Mouse (Mus musculus) c-Kit-positive CD71-positive TER-119-negative erythroid progenitor cells, embryonic 14.5 days (primary cell): ENCODE data around the gene Tubgcp2.
A peak's percentile ranks its signal among the peaks of the same experiment; 100 is the strongest.

Source experiments
- DNase-seq: peaks from one replicate; pipeline ENCODE4 v3.0.0-alpha.2; 2013; ENCODE audit warnings: low read depth

The Tubgcp2 gene

DNA sequence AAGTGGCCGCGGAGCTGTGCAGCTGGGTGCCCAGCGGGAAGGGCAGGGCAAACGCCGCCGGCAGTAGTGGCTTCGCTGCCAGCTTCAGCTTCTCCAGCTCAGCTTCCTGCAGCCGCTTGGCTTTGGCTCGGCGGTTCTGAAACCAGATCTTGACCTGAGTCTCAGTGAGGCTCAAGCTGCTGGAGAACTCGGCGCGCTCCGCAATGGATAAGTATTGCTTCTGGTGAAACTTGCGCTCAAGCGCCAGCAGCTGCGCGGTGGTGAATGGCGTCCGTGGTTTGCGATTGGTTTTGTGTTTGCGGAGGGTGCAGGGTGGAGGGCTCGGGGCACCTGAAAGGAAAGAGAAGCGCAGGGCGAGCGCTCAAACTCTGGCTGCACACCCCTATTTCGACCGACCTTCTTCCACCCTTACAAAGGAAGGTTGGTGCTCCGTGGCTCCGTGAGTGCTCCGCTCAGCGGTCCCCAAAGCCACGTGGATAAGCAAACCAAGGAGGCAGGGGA, 11.4 kb upstream of the Tubgcp2 start:
- no peak for DNase-seq

DNA sequence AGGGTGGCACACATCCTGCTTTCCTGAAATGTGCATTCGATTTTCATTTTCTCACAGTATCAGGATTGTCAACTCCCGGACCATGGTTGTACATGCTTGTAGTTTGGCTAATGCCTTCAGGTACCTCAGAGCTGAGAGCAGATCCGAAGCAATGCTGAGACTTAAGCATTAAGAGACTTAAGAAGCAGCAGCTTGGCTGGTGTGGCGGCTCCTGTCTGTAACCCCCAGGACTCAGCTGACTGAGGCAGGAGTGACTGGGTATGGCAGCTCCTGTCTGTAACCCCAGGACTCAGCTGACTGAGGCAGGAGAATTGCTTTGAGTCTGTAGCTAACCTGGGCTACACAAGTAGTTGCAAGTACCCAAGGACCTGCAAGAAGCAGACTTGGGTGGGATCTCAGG, 9.1 kb upstream of the Tubgcp2 start:
- no peak for DNase-seq

DNA sequence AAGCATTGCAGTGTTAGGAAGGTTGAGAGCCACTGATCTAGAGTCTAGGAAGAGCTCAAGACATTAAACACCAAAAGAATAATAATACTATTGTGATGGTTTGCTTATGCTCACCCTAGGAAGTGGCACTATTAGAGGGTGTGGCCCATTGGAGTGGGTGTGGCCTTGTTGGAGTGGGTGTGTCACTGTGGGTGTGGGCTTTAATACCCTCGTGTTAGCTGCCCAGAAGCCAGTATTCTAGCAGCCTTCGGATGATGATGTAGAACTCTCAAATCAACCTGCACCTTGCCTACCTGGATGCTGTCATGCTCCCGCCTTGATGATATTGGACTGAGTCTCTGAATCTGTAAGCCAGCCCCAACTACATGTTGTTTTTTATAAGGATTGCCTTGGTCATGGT, 6.3 kb upstream of the Tubgcp2 start:
- DNase-seq: no peak

DNA sequence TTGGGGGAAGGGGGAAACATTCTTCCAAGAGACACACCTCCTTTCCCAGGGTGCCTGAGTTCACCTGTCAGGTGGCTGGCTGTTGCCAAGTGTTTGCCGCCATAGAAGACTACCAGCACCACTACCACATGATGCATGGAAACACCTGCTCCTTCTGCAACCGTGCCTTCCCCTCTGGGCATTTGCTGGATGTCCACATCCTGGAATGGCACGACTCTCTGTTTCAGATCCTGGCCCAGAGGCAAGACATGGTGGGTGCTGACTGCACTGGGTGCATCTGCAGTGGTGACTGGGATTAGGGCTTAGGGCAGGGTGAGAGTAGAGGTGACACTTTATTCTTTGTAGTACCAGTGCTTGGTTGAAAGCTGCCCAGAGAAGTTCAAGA, 694 bp upstream of the Tubgcp2 start:
- no peak for DNase-seq

DNA sequence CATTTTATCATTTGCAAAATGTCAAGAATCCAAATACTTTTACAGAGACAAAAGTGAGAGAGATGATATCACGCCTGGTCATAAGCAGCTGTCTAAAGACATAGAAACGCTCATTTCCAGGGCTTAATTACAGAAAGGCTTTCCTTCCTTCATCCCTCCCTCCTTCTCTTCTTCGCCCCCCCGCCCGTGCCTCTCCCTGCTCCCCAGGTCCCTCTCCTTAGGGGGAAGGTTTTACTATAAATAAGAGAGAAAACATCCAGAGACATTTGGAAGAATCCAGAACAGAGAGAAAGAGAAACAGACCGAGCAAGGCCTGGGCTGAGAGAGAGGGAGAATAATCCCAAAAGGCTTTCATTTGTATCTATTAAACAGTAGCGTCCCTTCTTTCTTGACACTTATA, 1.0 kb downstream of the Tubgcp2 start:
- no peak for DNase-seq

DNA sequence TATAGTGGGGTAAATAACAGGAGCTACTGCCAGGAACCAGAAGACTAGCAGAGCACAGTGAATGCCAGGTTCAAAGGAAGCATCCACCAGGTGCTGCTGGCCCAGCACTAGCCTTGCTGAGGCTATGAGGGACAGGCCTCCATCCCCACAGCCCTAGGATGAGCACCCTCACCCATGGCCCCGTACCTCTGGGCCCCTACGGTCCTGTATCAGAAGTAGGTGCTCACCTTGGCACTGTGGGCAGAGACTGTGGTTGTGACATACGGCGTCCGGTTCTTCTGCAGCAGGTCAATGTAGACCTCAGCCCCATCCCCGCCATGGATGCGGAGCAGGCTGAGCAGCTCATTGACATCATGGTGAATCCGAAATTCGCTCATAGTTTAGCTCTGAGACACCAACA, 3.1 kb downstream of the Tubgcp2 start:
- DNase-seq: no peak

DNA sequence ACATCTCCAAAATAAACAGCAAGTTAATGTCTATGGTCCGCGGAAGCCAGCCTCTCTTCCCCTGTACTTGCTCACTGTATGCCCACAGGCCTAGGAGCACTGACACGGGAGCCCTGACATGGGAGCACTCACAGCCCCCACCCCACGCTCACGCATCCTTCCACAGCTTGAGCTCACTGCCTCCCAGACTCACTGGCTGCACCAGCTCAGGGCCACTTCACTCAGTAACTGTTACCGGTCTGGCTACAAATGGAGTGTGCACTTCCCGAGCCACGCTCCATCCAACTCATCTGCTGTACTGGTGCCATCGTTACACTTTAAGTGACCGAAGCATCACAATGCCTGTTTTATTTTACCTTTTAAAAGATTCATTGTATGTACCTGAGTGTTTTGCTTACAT, 4.1 kb downstream of the Tubgcp2 start:
- no peak for DNase-seq

DNA sequence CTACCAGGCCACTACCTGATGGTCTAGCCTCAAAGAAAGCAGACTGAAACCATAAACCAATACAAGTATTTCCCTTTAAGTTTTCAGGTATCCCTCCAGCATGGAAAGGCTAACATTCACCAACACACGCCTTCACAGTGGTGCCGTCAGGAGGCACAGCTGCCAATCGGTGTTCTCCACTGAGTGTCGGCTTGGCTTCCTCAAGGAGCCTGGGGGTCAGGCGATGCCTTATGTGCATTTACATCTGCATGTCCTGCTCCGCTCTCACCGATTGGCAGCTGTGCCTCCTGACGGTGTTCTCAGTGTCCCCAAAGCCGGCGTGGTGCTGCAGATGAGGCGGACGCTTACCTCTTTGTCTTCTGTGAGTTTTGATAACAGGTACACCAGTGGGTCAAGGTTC, 4.7 kb downstream of the Tubgcp2 start:
- no peak for DNase-seq

DNA sequence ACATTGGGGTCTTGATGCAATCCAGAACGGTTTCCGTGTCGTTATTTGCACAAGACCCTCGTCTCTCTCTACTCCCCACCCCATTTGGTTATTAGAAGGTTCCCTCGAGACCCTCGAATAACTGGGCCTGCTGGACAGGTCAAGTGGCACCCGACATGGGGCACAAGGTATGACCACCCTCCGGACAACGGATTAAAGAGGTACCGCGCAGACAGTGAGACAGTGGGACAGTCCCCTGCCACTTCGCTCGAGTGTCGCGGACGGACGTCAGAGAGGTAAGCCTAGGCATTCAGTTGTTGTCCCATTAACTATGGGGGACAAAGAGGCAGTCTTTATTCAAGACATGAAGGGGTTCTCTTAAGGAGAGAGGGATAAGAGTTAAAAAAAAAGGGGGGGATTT, 25.1 kb downstream of the Tubgcp2 start:
- DNase-seq: no peak

DNA sequence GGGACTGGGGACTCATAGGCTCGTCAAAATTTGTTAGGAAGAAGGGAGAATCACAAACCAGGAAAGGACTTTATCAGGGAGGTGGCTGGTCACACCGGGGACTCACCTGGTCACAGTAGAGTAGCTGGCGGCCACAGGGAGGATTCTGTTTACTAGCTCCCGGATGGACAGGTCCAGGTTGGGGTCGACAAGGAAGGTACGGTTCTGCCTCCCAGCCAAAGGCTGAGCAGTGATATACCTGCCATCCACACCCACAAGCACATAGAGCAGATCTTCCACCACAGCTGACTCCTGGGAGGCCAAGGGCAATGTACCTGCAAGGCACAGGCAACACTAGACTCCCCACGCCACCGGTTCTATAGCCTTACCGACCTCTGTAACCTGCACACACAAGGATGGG, 28.7 kb downstream of the Tubgcp2 start:
- DNase-seq: no peak

DNA sequence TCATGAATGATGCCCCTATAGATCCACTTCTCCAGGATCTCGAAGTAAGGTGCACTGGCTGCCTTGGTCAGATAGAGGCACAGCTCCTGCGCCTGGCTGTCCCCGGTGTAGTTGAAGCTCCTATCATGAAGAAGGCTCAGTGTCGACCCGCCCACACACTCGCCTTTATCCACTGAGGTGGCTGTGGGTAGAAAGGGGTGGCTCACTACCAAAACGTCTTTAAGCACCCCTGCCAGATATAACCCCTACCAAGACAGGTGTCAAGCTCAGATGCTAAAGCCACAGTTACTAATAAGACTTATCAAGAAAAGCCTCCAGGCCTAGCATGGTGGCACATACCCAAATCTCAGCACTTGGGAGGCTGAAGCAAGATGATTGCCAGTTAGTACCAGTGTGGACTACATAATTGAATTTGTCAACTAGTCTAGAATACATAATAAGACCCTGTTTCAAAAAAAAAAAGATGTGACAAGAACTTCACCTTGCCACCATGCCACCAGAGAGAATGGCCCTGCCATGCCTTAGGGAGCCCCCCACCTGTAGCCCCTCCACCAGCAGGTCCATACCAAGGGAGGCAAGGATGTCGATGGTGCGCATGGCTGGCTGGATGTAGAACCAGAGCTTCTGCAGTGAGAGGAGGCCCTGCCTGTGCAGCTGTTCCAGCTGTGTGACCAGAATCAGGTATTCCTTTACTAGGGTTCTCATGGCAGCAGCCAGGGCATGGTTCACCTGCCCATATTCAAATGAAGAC, 29.4 kb downstream of the Tubgcp2 start:
- DNase-seq: no peak

DNA sequence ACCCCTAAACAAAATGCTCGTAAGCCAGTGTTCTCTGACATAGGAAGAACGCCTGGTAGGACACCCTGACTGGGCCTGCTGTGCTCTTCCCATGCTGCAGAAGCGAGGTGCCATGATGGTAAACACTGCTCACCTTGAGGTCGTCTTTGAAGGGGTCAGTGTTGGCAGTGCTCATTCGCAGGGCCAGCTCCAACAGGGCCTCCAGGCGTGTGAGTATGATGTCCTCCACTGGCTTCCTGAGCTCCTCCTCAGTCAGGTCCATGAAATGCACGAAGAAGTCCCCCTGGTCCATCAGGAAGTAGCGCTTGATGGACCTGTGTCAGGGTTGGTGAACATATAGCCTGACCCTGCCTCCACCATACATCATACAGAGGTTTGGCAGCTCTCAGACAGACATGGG, 31.8 kb downstream of the Tubgcp2 start:
- no peak for DNase-seq

DNA sequence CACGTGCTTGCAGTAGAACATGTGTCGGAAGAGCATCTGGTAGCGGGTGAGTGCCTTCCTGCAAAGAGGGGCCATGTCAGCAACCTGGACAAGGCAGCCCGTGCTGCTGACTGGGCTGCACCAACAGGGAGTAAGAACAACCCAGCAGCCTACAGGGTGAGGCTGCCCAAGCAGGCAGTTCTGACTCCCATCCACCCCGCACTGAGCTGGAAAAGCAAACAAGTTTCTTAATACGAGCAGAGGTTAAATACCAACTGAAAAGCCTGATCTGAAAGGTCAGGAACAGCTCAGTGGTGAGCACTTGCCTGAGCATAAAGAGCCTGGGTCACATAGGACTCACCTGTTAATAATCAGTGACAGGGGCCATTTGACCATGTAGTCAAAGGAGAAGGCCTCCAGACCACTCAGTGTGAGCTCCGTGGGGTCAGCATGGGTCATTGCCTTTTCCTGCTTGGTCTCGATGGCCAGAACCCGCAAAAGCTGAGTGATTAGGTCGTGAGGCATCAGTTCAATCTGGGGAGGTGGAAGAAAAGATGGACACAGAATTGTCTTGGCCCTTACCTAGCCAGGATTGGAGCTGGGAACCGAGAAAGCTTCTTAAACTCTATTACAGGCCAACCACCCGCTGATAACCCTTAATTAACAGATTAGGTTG, 35.3 kb downstream of the Tubgcp2 start:
- DNase-seq: no peak

DNA sequence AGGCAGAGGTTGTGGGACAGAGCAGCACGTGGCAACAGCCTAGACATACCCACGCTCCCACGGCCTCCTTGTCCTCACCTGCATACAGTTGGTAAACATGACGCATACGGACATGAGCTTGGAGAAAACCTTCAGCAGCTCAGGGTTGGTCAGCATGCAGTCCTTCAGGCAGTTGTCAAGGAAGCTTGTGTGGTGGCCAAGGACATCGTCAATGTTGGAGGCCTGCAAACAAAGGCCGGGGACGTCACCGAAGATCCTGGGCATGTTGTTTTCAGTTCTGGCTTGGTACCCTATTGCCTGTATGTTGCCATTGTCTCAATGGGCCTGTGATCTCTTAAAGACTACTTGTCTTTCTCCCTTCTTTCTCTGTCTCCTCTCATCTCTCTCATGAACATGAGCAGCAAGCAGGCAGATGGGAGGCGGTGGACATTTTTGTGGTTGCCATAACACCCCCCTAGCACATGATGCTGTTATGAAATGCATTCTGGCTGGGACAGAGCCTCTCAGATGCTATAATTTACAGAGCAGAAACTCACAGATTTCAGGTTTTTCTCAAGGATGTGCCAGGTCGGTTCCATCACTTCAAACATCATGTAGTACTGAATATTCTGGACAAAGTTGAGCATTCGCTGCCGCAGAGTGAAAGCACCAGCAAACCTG, 37.6 kb downstream of the Tubgcp2 start:
- no peak for DNase-seq

DNA sequence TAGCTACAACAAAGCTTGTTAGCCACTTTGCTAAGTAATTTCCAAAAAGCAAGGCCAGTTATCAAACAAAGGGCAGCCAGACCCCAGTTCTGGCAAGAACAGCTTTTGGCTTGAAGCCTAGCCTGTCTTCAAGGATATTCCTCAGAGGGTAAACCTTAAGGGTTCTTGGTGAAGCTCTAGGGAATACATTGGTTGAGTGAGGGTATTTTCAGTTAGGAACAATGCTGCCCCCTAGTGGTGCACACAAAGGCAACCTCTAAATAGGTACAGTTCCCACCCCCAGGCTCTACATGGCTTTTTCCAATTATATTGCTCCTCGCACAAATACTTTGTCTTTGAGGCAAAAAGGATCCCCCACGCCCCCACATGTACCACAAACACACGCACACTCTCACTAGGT, 41.8 kb downstream of the Tubgcp2 start:
- DNase-seq: peak; percentile 56

DNA sequence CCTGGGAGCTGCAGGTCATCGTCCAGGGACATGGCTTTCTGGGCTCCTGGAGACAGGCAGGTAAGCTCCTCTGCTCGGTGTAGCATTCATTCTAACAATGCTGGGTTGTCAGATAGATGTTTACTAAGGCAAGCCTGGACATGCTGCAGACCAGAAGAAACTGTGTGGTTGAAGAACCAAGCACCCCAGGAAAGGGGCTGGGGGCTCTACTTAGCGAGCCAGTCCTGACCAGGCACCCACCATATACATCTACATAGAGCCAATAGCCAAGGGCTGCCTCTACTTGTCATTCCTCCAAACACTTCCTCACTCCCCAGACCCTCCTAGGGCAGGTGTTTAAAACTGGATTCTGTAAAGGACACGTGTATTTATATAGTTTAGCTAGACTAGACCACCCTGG, 42.3 kb downstream of the Tubgcp2 start:
- DNase-seq: no peak

DNA sequence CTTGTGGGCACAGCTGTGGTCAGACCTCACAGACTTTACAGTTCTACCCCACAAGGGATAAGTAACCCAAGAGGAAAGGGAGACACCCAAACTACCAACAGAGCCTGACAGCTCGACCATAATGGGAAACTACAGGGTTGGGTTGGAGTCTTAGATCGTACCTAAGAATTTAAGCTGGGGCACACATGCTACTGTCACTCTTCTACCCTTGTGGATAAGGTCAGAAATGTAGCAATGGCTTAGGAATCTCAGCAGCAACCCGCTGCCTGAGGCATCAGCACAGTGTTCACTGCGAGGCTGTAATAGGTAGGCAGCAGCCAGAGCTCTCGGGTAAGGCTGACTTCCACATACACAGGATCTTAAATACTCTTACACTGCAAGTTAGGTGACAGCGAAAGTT, 42.9 kb downstream of the Tubgcp2 start:
- no peak for DNase-seq

DNA sequence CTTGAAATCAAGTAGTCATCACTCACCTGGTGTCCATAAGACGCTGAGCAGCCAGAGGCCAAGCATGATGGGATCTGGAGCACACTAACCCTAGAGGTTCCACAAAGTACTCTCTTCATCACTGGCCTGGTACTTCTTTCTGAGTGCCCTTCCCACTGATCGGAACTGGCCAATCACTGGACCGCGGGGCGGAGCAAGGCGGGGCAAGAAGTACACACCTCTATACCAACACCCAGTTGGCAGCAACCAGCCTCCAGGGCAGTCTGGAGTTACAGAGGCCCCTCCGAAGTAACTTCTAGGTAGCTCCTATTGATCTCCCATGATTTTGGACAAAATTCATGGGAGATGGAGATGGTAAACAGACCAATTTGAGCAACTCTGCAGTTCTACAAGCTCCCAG, 44.1 kb downstream of the Tubgcp2 start, which contains the start of gene Adam8:
Adam8 (minus strand) TSS at position 157 of the 400 bp plus-strand sequence.
- peak; percentile 44 for DNase-seq

DNA sequence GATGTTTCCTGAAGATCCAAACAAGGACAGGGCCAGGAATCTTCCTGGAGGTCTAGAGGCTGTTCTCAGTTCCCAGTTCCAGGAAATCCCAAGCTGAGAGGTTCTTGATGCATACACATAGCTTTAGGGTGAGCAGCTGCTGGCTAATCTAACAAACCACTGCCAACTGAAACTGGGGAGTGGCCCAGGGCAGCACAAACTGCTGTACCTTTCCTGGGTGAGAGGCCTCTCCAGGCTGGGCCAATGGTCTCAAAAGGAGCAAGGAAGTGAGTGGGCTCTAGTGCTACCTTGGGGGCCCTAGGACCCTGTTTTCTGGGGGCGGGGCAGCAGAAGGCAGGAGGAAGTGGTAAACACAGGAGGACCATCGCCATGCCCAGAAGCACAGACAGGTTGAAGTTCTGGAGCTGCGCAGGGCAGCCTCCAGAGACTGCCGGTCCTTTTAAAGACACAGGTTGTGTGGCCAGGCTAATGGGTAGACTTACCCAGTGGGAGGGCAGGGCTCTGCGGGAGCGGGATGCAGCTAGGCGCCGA, 45.5 kb downstream of the Tubgcp2 start:
- no peak for DNase-seq

DNA sequence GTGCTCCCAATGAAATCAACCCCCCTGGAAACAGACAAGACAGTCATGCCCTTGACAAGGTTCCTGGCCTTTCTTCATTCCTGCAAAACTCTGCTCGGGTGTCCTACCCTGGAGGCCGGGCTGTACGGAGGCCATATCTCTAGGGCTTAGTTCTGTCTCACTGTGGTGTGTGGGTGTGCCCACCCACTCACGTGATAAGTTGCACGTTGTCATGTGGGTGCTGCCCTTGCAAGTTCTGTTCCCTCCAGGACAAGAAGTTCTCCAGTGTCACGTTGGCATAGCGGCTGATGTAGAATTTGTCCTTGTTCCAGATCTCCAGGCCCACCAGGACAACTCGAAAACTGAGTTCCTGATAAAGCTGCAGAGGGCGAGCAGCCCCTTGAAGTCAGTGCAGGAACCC, 48.2 kb downstream of the Tubgcp2 start:
- no peak for DNase-seq

DNA sequence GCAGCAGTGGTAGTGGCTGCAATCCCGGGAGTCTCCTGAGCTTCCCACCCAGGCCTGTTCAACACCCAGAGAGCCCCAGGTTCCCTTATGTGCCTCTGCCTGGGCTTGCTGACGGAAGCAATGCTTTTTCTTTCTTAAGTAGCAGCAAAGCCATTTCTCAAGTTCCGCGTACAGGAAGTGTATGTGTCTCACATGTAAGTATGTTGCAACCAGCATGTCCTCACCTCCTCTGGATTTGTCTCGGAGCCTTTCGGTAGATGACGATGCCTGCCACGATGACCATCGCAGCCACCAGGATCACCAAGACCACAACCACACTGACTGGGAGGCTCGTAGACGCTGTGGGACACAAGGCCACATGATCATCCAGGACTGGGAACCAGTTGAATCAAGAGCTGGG, 52.0 kb downstream of the Tubgcp2 start:
- DNase-seq: no peak

DNA sequence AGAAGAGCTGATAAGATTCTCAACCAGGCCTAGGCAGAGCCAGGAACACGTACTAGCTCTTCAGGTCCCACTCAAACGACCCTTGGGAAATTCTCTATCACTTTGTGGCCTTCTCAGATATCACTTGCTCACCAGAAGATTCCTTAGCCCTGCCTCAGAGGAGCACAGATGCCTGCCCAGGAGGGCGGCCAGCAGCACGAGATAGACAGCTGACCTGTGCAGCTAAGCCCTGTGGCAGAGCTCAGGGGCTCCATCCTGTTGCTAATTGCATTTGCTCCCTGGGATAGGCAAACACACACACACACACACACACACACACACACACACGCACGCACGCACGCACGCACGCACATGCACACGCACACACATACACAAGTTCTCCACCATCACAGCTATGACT, 54.4 kb downstream of the Tubgcp2 start:
- DNase-seq: no peak

DNA sequence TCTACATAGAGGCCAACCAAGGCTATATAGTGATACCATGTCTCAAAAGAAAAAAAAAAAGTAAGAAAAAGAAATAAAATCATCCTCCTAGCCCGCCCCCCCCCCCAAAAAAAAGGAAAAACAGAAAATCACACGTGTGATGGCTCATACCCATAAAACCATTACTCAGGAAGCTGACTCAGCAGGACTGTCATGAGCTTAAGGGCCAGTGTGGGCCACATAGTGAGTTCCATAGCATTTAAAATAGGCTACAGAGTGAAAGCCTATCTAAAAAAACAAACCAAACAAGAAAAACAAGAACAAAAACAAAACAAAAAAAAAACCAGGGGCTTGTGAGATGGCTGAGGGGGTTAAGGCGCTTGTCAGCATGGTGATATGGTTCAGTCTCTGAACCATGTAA, 55.7 kb downstream of the Tubgcp2 start:
- DNase-seq: no peak
